Mouse (Mus musculus) kidney, adult 11 months (tissue): ENCODE results near the gene Pecr.
"Not testable (repeated sequence)": the region's sequence is repeated elsewhere in the genome, so short reads cannot be mapped to it uniquely, and the experiment has no call there.

ENCODE experiments used
- DNase-seq: peaks from one replicate; pipeline ENCODE4 v3.0.0; 2022

Pecr gene

DNA sequence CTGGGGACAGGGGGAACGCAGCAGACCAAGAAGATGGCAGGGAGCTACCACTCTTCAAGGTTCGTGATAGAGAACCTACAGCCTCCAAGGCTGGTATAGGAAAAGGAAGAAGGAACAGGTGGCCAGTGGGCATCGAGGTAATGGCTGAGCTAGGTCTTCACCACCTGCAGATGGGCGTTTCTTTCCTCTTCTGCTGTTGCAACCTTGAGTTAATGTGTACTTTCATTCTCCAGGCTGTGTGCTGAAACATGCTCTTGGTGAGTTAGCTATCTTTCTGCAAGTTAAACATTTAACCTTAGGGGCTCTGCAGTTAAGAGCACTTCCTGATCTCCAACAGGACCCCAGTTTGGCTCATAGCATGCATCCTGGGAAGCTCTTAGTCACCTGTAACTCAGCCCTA is 3.8 kb upstream of the Pecr start:
- peak; percentile 68 for DNase-seq

DNA sequence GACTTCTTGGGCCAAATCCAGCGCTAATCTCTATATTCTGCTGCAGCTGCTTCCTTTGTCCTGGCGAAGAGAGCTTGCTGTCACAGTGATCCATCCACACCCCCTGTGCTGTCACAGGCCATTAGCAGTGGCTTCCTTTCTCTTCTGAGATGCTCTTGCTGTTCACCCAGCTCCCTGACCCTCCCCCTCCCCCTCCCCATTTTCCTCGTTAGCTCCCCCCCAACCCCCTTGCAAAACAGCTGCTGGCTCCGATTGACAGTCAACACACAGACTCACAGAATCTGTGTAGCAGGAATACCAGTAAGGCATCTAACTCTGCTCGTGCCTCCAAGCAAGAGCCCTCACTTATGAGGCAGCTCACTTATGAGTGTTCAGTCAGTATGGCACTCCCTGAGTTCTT is 2.8 kb upstream of the Pecr start:
- no peak for DNase-seq

DNA sequence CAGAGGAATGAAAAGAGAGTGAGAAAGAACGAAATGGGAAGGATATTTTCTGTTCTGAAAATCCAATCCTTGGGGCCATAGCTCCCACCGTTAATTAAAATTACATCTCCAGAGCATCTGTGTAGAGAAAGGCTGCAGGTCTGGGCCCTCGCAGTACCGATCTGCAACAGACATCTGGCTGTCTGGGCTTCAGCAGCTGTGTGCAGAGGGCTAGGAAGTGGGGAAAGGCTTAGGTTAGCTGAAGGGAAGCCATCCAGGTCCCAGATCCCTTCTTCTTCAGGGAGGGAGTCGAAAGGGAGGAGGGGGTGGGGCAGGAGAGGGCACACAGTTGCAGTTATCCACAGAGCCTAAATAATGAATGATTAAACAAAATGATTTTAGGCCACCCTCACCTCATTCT is 425 bp upstream of the Pecr start:
- DNase-seq: no peak

DNA sequence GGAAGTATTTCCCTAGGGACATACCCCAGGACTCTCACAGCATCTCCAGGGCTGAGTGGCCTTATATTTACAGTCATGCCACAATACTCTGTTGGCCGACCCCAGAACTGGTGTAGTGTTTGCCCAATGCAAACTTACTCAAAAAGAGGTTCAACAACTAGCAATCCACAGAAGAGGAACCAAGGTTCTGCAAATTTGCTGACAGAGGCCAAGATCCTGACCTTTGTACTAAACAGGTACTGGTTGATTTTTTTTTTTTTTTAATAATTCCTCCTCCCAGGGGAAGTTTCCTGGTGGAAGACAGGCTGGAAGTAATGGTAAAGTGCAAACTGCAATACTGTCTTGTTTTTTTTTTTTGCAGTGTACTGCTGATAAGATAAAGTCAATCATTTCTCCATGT is 1.5 kb downstream of the Pecr start:
- DNase-seq: no peak

DNA sequence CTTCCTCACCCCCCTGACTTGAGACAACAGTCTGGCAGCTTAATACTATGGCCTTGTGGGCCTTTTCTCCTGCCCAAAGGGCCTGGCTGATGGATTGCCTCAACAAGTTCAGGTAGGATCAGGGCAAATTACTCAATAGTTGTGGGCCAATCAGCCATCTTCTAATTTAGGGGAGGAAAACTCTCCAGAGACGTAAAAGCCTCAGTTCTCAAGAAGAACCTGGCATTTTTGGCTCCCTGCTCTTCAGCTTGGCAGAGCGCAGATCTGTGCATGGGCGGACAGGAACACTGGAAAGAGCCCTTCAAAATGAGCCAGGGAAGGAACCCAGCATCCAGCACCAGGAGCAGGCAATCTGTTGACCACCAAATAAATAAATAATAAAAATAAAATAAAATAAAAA is 6.0 kb downstream of the Pecr start:
- no peak for DNase-seq

DNA sequence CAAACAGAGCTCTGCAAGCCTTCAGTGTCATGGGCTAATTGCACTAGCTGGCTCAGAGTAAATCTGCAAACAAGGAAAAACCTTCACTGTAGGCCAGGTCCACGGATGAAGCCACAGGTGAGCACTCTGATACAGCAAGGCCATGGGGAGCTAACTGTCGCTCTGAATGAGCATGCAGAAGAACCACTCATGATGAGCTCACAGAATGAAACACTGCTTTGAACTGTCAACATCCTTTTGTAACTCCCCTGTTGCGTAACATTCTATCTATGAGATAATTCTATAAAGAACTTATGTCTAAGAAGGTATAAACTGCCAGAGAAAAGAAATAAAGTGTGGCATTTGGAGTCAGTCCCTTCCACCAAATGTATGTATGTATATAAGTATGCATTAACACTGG is 21.0 kb downstream of the Pecr start:
- no peak for DNase-seq

DNA sequence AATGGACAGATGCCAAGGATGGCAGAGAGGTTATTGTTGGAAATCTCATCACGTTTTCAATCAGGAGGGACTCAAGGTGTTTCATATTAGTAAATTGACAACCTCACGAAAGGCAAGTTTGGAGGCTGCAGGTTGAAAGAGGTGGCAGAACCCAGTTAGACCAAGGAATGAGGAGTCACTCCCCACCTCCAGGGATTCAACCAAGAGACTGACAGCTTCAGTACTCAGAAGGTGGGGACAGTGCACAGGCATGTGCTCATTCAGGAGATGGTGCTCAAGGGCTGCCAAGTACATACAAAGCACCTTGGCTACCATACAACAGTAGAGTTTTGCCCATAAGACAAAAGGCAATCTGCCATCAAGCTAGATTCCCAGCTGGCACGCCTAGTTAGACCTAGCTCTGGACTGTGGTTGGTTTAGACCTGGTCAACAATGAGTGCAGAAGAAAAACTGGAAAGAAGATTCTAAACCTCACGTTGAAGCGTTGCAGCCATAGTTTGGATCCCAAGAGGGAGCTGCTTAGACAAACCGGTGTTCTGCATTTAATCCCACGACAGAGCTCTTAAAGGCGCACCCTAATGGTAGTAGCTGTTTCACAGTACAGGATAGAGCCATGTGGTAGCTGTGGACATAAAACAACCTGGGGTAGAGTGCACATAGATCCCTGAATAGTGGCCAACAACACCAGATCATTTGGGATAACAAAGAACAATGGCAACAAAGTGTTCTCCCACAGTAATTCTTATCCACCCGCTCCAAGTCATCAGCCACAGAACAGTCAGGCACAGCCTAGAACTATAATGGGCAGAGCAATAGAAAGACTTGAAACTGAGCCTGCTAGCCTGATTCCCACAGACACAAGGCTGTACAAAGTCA is 27.5 kb downstream of the Pecr start:
- DNase-seq: no peak

DNA sequence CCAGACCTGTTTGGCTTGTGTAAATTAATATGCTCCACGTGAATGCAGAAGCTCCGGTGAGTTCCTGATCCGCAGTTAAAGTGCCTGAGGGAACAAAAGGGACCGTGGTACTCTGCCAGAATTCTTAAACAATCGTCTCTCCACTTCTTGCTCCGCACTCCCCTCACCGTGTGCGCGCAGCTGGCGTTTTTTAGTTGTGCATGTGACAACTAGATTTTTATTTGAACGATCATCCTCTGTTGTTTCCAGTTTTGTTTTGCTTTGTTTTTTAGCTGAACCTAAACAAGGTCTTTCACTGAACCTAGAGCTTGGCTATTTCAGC is 28.3 kb downstream of the Pecr start:
- no peak for DNase-seq

DNA sequence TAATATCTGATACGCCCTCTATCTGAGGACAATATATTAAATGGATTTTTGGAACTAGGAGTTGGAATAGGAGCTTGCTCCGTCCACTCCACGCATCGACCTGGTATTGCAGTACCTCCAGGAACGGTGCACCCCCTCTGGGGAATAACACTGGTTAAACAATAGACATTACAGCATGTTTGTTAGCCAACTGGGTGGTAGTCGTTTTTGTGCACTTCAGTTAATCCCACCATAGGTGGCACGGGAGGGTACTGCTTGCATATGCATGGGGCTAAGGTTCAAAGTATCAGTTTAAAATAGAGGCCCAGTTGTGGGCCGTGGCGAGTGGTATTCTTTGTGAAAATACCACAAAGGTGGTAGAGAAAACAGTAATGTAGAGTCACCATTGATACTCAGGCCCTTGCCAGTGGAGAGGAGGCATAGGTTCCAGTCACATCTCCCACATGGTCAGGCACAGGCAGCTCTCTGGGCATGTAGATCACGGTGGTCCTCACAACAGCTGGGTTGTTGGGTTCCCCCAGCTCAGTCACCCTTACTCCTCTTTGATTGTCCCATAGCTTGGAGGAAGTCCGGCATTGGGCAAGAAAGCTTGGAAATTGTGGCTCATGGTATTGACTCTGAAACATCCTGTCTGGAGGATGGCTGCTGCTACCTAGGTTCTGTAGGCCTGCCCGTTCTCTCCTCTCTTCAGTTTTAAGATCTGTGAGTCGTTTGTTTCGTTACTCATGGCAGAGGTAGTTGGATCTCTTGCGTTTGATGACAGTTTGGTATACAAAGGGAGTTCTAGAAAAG is 28.9 kb downstream of the Pecr start:
- DNase-seq: peak; percentile 70

DNA sequence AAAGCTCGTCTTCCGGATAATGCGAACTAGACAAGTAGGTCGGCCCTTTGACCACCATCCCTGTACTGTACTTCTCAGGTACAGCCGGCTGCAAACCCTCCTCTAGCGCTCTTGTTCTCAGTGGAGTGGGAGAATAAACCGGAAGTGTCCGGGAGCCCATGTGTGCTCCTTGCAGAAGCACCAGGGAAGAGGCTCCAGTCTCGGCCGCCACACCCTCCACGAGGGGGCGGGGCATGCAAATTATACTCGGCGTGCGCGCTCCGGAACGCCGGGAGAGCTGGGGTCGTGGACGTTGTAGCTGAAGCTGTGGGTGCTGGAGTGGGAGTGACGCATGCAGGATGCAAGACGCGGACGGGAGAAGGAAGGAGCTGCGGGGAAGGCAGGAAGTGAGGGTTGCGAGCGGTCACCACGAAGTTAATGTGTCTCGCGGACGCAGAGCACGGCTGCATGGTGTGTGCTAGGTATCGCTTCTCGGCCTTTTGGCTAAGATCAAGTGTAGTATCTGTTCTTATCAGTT is 29.5 kb downstream of the Pecr start:
- peak; percentile 83 for DNase-seq

DNA sequence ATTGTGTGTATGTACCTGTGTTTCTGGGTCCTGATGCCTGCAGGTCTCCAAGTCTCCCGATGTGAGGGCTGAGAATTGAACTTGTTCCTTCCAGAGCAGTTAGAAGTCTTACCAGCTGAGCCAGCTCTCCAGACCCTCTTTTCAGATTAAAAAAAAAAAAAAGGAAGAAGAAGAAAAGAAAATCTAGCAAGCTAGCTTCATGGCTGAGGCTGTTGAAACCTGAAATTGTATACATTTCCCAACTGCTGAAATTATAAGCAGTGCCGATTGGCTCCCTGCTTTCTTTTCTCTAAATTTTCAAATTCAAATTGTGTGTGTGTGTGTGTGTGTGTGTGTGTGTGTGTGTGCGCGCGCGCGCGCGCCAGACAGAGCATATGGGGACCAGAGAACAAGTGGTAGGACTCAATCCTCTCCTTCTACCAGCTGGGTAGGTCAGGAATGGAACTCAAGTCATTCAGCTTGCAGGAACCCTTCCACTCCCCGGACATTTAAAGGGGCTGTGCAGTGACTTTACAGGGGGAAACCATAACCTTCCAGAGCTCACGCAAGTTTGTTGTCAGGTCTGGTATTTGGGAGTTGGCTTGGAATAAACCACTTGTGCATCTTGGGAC is 30.1 kb downstream of the Pecr start:
- DNase-seq: no peak

DNA sequence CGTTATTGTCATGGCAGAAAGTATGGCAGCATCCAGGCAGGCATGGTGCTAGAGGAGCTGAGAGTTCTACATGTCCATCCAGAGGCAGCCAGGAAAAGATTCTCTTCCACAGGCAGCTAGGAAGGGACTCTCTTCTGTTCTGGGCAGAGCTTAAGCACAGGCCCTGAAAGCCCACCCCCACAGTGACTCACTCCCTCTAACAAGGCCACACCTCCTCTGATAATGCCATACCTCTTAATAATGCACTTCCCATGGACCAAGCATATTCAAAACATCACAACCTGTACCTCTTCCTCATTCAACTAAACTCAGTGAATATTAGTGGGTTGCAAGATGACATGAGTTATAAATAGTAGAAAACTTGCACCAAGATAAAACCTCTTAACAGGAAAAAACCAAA is 32.3 kb downstream of the Pecr start:
- DNase-seq: no peak

DNA sequence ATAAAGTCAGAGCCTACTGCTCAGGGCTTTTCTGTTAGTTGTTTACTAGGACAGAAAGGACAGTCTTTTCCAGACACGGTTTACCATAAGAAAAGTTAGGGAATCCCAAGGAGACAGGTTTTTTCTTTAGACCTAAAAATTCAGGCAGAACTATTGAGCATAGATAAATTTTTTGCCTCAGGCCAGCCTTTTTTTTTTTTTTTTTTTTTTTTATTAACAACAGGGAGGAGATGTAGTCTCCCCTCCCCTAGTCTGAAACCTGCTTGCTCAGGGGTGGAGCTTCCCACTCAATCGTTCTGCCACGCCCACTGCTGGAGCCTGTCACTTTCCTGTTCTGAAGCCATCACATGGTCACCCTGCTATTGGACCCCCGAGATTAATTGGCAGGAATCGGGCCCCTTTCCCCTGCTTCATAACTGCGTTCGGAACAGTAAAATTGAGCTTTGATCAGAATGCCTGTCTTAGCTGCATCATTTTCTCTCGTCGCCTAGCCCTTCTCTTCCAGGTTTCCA is 35.8 kb downstream of the Pecr start:
- not testable (repeated sequence) for DNase-seq

DNA sequence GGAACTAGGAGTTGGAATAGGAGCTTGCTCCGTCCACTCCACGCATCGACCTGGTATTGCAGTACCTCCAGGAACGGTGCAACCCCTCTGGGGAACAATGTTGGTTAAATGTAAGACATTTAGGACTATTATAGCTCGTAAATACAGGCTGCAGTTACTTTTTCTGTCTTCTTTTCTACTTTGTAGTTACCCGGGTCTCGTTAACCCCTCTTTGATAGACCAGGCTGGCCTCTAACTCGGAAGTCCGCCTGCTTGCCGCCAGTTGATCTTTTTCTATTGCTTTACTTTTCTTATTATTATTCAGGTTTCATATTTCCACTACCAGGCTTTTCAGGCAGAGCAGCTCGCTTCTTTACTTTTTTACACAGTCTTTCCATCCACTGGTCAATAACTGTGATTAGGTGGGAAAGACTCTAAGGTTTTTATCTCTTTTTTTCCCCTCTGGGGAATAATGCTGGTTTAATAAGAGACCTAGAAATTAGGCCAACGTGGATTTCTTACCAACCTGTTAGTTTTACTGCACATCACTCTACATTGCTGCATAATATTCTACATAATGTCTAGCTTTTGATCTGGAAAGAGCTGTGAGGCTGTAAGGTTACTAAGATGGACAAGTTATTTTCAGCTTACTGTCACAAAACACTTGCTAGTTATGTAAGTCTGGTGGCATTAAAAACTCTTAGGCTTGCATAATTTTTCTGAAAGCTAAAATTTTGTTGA is 39.6 kb downstream of the Pecr start:
- no peak for DNase-seq

DNA sequence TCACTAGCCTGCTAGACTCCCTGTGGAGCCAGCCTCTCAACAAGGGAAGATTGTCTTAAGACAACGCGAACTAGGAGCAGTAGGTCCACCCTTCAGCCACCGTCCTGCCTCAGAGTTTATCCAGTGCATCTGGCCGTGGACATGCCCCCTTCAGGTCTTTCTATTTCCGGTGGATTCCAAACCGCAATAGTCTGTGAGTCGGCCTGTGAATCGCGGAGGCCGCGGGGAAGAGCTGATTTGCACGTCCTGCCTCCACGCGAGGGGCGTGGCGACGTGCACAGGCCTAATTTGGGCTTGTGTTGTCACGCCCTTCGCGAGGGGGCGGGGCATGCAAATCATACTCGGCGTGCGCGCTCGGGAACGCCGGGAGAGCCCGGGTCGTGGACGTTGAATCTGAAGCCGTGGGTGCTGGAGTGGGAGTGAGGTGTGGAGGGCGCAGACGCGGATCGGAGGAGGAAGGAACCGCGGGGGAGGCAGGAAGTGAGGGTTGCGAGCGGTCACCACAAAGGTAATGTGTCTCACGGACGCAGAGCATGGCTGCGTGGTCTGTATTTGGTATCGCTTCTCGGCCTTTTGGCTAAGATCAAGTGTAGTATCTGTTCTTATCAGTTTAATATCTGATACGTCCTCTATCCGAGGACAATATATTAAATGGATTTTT is 40.3 kb downstream of the Pecr start:
- DNase-seq: peak; percentile 94

DNA sequence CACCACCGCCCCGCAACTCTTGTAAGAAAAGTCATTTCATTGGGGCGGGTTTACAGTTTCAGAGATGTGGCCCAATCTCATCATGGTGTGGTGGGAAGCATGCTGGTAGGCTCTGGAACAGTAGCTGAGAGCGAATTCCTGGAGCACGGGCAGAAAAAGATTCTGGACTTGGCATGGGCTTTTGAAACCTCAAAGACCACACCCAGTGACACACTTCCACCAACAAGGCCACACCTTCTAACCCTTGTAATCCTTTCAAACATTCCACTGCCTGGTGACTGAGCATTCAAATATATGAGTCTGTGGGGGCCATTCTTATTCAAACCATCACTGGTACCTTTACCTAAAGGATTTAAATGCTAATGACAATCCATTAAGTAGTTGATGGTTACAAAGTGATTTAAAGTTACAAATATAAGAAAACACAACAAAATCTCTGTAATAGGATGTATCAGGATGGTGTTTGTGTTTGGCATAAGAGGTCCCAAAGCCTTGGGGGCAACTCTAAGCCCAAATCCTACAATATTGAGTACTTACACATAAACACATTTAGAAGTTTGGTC is 41.5 kb downstream of the Pecr start:
- DNase-seq: no peak

DNA sequence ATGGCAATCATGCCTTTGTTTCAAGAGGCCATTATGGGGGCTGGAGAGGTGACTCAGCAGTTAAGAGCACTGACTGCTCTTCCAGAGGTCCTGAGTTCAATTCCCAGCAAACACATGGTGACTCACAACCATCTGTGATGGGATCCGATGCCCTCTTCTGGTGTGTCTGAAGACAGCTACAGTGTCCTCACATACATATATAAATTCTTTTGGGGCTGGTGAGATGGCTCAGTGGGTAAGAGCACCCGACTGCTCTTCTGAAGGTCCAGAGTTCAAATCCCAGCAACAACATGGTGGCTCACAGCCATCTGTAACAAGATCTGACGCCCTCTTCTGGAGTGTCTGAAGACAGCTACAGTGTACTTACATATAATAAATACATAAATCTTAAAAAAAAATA is 45.0 kb downstream of the Pecr start:
- DNase-seq: not testable (repeated sequence)

DNA sequence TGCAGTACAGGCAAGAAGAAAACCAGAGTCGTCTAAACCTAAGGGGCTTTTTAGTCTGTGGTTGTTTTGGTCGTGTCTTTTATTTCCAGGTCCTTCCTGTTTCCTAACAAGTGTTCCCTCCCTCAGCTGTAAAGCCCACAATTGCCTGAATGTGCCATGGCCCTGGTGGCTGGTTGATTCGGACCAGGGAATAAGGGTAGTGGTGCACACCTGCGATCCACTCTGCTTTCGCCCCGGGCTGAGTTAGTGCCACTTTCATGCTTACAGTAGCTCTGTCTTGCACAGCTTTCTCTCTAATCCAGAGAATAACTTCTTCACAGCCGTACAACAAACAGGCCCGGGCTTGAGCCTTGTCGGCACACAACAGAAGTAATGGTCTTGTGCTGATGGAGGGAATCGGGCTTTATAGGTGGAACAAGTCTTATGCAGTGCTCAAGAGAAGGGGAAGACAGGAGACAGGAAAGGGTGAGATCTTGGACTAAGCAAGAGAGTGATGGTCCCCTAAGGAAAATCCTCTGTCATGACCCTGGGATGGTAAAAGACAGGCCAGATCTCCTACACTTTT is 46.0 kb downstream of the Pecr start:
- no peak for DNase-seq

DNA sequence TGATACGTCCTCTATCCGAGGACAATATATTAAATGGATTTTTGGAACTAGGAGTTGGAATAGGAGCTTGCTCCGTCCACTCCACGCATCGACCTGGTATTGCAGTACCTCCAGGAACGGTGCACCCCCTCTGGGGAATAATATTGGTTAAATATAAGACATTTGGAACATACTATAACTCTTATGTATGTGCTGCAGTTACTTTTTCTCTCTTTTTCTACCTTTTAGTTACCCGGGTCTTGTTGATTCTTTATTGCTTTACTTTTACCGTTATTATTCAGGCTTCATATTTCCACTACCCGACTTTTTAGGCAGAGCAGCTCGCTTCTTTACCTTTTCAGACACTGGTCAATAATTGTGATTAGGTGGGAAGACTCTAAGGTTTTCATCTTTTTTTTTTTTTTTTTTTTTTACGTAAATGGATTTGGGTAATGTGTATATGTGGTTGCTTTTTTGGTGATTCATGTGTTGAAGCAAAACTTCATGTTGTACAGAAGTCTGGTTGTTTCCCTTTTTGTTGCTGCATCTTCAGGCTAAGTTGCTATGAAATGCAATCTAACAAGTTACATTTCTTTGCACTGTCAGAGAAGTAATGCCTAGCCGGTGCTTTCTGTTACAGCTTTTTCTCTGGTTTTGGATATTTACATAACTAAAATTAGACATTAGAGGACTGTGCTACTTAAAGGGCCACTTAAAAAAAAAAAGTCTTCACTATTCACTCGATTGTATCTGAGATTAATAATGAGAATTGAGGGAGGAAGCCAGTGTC is 46.9 kb downstream of the Pecr start:
- DNase-seq: peak; percentile 63

DNA sequence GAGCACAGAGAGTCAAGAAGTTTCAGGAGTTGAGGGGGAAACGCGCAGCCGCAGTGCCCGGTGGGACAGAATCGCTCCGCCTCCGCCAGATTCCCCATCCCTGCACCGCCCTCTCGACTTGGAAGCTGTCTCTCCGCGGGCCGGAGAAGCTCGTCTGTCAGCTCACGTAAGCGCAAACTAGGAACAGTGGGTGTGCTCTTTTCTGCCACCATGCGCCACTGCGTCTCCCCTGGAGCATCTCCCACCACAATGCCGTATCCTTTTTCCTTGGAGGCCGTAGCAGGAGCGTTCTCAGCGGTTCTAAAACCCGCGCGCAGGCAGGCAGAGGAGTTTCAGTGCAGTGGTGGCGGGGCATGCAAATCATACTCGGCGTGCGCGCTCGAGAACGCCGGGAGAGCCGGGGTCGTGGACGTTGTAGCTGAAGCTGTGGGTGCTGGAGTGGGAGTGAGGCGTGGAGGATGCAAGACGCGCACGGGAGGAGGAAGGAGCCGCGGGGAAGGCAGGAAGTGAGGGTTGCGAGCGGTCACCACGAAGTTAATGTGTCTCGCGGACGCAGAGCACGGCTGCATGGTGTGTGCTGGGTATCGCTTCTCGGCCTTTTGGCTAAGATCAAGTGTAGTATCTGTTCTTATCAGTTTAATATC is 47.6 kb downstream of the Pecr start:
- DNase-seq: peak; percentile 64
